Mouse (Mus musculus) myocyte (in vitro differentiated cells): ENCODE measurements at regions not wholly inside any gene's neighbourhood (a gene's known extent, or its start where the extent isn't known, plus 50 kb on each side); places are given as distances from the start of the nearest gene placed in this dataset.

Experiments used
- MYOD1 ChIP-seq, 3 experiments: IDR thresholded peaks; one replicate each; pipeline ENCODE4 v1.6.1; 2011; ENCODE audit warnings: control low read depth in 2 of 3, low read depth in 2 of 3, mild to moderate bottlenecking in 2 of 3, moderate library complexity in 1 of 3; ENCODE audit not compliant: insufficient read length in 2 of 3, control insufficient read depth in 1 of 3
- MYOG ChIP-seq, 3 experiments: IDR thresholded peaks; one replicate each; pipeline ENCODE4 v1.6.1; 2011; ENCODE audit warnings: control low read depth in 2 of 3, low read depth in 2 of 3, mild to moderate bottlenecking in 2 of 3; ENCODE audit not compliant: insufficient read length in 2 of 3, control insufficient read depth in 1 of 3, insufficient read depth in 1 of 3
- POLR2A ChIP-seq: IDR thresholded peaks from one replicate; pipeline ENCODE4 v1.6.1; 2011; ENCODE audit warnings: low read depth, mild to moderate bottlenecking, control low read depth, moderate library complexity; ENCODE audit not compliant: insufficient read length
- POLR2AphosphoS2 ChIP-seq: IDR thresholded peaks from one replicate; pipeline ENCODE4 v1.6.1; 2011; ENCODE audit warnings: low read depth, control low read depth; ENCODE audit not compliant: insufficient read length
- REST ChIP-seq: IDR thresholded peaks from one replicate; pipeline ENCODE4 v1.6.1; 2011; ENCODE audit warnings: mild to moderate bottlenecking, control low read depth, moderate library complexity; ENCODE audit not compliant: insufficient read depth, insufficient read length
- SRF ChIP-seq: IDR thresholded peaks from one replicate; pipeline ENCODE4 v1.6.1; 2011; ENCODE audit warnings: low read depth; ENCODE audit not compliant: control insufficient read depth, insufficient read length
- TCF3 ChIP-seq: IDR thresholded peaks from one replicate; pipeline ENCODE4 v1.6.1; 2011; ENCODE audit warnings: low read depth, control low read depth; ENCODE audit not compliant: insufficient read length
- USF1 ChIP-seq: IDR thresholded peaks from one replicate; pipeline ENCODE4 v1.6.1; 2011; ENCODE audit warnings: low read depth, mild to moderate bottlenecking, control low read depth, moderate library complexity

DNA sequence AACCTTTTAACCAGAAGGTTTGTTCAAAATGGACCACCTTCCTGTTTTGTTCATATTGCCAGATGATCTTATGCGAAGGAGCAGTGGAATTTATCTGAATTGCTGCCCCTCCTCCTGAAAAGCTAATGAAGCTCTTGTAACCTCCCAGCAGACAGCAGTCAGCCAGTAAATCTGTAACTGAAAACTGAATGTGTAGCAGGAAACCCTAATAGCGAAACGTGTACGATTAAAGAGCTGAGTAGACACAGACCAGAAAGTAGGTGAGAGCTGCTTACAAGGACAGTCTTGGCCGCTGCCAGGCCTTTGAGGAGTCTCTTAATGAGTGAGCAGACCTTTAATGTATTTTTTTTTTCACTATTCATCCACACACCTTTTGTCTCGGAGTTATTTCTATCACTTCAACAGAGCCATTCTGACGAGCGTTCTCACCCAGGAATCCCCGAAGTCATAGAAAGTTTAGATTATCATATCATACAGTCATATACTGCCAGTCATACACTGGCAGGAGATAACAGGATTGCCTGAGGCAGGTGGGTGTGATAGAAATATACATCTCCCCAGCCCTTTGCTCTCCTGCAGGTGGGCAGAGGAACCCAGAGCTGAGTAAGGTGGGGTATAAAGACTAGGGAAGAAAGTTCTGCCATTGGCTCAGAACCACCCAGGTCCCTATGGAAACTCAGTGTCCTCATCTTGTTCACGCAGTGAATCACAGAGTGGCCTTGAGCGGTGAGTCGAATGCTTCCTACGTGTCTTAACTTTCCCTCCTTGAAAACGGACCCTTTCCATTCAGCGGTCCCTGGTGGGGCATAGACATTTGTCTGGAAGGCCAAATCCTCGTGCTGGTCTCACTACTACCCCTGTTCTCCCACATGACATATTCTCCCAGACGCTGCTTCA, 72.4 kb upstream of the Prep start:
- TF ChIP-seq POLR2A (no peak), MYOD1 (IDR thresholded peaks at IDR 0.05; ENCODE audit: control insufficient read depth in 1 of 3, insufficient read length in 2 of 3, low read depth in 2 of 3) (no peak), TCF3 (no peak), USF1 (no peak), POLR2AphosphoS2 (no peak), SRF (no peak), REST (no peak), MYOG (IDR thresholded peaks at IDR 0.05; ENCODE audit: control insufficient read depth in 1 of 3, insufficient read depth in 1 of 3, insufficient read length in 2 of 3, low read depth in 2 of 3) (no peak)
